In genomic region chr9:48893986-48894385, GRCm38 (mm10) we compare ENCODE assay signal across 9 mouse cellular contexts. TPM values are rescaled to one million over a fixed set of nuclear protein-coding genes. Genes with fewer than 3 reads are reported as not detected.
DNase-seq lines count a peak whose midpoint lies in the region; ATAC-seq lines count a peak whose summit lies in the region.
"Had no signal": no experiment of that assay in that cellular context is flagged by ENCODE, and none has a peak within 500 bp of the region (broad histone marks: within the 10 kb centered on the region; RNA-seq: fewer than 3 reads in every experiment).

No protein-coding gene starts in this region.

- no peak overlapping the region for H3K4me2 ChIP-seq in liver, embryonic 13.5 days
- no peak overlapping the region for H3K4me2 ChIP-seq in neural tube, embryonic 15.5 days
- H3K4me2 ChIP-seq: limb, embryonic 12.5 days had no signal

- 22% methylated on average over 3 of the region's 3 CpGs for WGBS in liver, embryonic 13.5 days (ENCODE audit: insufficient replicate concordance)
- 25% methylated on average over 3 of the region's 3 CpGs for WGBS in neural tube, embryonic 15.5 days

- peak; percentile 40 for DNase-seq in CD4-positive helper T cell, adult 2 months (ENCODE audit: low read depth, low spot score)
- DNase-seq in T-cell, adult 2 months (ENCODE audit: low spot score), result peak; percentile 36
- DNase-seq in cerebellum, postnatal 10 days, result peak; percentile 85 to 88
- peak; percentile 27 to 68 for DNase-seq in frontal cortex, postnatal 10 days (ENCODE audit: low spot score in 2 of 2)
- peak; percentile 82 for DNase-seq in kidney, postnatal 10 days
- peak; percentile 15 for DNase-seq in liver, embryonic 13.5 days
- DNase-seq in thymus, postnatal 25 days, result peak; percentile 52

- no peaks in the 10 kb centered on the region for H3K9me3 ChIP-seq in liver, embryonic 13.5 days (replicated peaks)
- H3K9me3 ChIP-seq in neural tube, embryonic 15.5 days (replicated peaks), result no peaks in the 10 kb centered on the region
- H3K9me3 ChIP-seq: limb, embryonic 12.5 days had no signal

- no peak for ATAC-seq in liver, embryonic 13.5 days (ENCODE audit: low read depth)
- 0 out of 2 replicates have a peak, but pooled peaks have one; percentile 47 for ATAC-seq in neural tube, embryonic 15.5 days (ENCODE audit: low FRiP score)

- H3K27me3 ChIP-seq in liver, embryonic 13.5 days, result peaks cover 12% of the 10 kb centered on the region; the same call in 1 of the 2 replicates
- H3K27me3 ChIP-seq in neural tube, embryonic 15.5 days (replicated peaks), result peaks cover 6% of the 10 kb centered on the region; the same call in 1 of the 2 replicates

- H3K36me3 ChIP-seq in liver, embryonic 13.5 days, result no peaks in the 10 kb centered on the region
- H3K36me3 ChIP-seq in neural tube, embryonic 15.5 days, result no peaks in the 10 kb centered on the region
- H3K36me3 ChIP-seq: limb, embryonic 12.5 days had no signal

- no peak overlapping the region for H3K4me3 ChIP-seq in liver, embryonic 13.5 days (replicated peaks)
- H3K4me3 ChIP-seq in neural tube, embryonic 15.5 days (replicated peaks), result no peak overlapping the region
- H3K4me3 ChIP-seq: limb, embryonic 12.5 days had no signal

- H3K4me1 ChIP-seq in liver, embryonic 13.5 days (replicated peaks), result no peaks in the 10 kb centered on the region
- peaks cover 13% of the 10 kb centered on the region for H3K4me1 ChIP-seq in neural tube, embryonic 15.5 days

- H3K27ac ChIP-seq in liver, embryonic 13.5 days, result no peak overlapping the region
- no peak overlapping the region for H3K27ac ChIP-seq in neural tube, embryonic 15.5 days (replicated peaks)
- H3K27ac ChIP-seq: limb, embryonic 12.5 days had no signal

- H3K9ac ChIP-seq in liver, embryonic 13.5 days, result no peak overlapping the region
- no peak overlapping the region for H3K9ac ChIP-seq in neural tube, embryonic 15.5 days (replicated peaks)
- H3K9ac ChIP-seq: limb, embryonic 12.5 days had no signal

RNA-seq across cellular contexts. Expression of gene Htr3a, which starts 16.9 kb away (rescaled TPM):
- 0.05 TPM in 1 of 2 replicates, not detected in the other for polyA plus RNA-seq in liver, embryonic 13.5 days (2015; fragmentation: Nextera tagmentation; extraction: Ambion mirVana)
- polyA plus RNA-seq in neural tube, embryonic 15.5 days (2015; fragmentation: Nextera tagmentation; extraction: Ambion mirVana), result 2.3 and 3.2 TPM in 2 replicates

RNA-seq across cellular contexts. Expression of gene Zbtb16, which starts 58.0 kb away (rescaled TPM):
- polyA plus RNA-seq in liver, embryonic 13.5 days (2015; fragmentation: Nextera tagmentation; extraction: Ambion mirVana), result 0.74 and 0.77 TPM in 2 replicates
- 9.7 and 10.8 TPM in 2 replicates for polyA plus RNA-seq in neural tube, embryonic 15.5 days (2015; fragmentation: Nextera tagmentation; extraction: Ambion mirVana)

Comparison
In these comparisons a context has a peak if more than half of its experiments do, and no peak if none do; other contexts are left out.
1. DNase-seq: peak in every context shown above with its lines; median percentile 86 in cerebellum, postnatal 10 days; 82 in kidney, postnatal 10 days; 52 in thymus, postnatal 25 days; 48 in frontal cortex, postnatal 10 days; 40 in CD4-positive helper T cell, adult 2 months; 36 in T-cell, adult 2 months; 15 in liver, embryonic 13.5 days.